ENCODE assay signal across 8 mouse cellular contexts in genomic region chr14:31206472-31206981, GRCm38 (mm10). TPM values are rescaled to one million over a fixed set of nuclear protein-coding genes. Genes with fewer than 3 reads are reported as not detected.
A peak's percentile ranks its signal among the peaks of the same experiment; 100 is the strongest.
DNase-seq lines count a peak whose midpoint lies in the region; ATAC-seq and TF ChIP-seq lines count a peak whose summit lies in the region.

No protein-coding gene starts in this region.

- H3K4me3 ChIP-seq in CH12.LX (replicated peaks in 1 of 3; ENCODE audit: low read depth in 2 of 3, low read length in 2 of 3, poor library complexity in 1 of 3), result peak overlapping the region; percentile 79 to 97 (median 88)
- peak overlapping the region; percentile 85 for H3K4me3 ChIP-seq in forebrain, embryonic 11.5 days (ENCODE audit: low read depth, low read length)
- peak overlapping the region; percentile 85 for H3K4me3 ChIP-seq in heart, embryonic 16.5 days (ENCODE audit: low read length)
- peak overlapping the region; percentile 81 for H3K4me3 ChIP-seq in liver, embryonic 13.5 days (replicated peaks)
- H3K4me3 ChIP-seq in stomach, embryonic 14.5 days (ENCODE audit: low read depth, low read length), result peak overlapping the region; percentile 82

- H3K9ac ChIP-seq in CH12.LX (ENCODE audit: insufficient read depth, low read depth), result peak overlapping the region; percentile 93
- H3K9ac ChIP-seq in forebrain, embryonic 11.5 days (ENCODE audit: low read length), result peak overlapping the region; percentile 95
- peak overlapping the region; percentile 98 for H3K9ac ChIP-seq in heart, embryonic 16.5 days (ENCODE audit: low read length)
- H3K9ac ChIP-seq in liver, embryonic 13.5 days, result peak overlapping the region; percentile 91
- H3K9ac ChIP-seq in stomach, embryonic 14.5 days (replicated peaks; ENCODE audit: low read depth, low read length), result peak overlapping the region; percentile 91

- no peak for TF ChIP-seq EP300 in CH12.LX (IDR thresholded peaks at IDR 0.05; ENCODE audit: low read length)

- peak; percentile 96 for DNase-seq in CH12.LX (ENCODE audit: extremely low read depth)
- DNase-seq in c-Kit-positive CD71-negative TER-119-negative erythroid progenitor cells, embryonic 14.5 days (ENCODE audit: low read depth), result peak; percentile 91
- DNase-seq in forebrain, embryonic 11.5 days (ENCODE audit: low spot score), result peak; percentile 99
- peak; percentile 98 to 99 for DNase-seq in kidney, postnatal 25 days
- peak; percentile 92 for DNase-seq in liver, embryonic 13.5 days
- peak; percentile 91 to 95 for DNase-seq in natural killer cell, adult 2 months (ENCODE audit: low spot score in 2 of 2)

- peaks cover 21 to 33% of the 10 kb centered on the region in 2 experiments for H3K36me3 ChIP-seq in CH12.LX (replicated peaks in 1 of 2; ENCODE audit: control insufficient read depth in 1 of 2, insufficient read depth in 1 of 2, low read length in 1 of 2)
- H3K36me3 ChIP-seq in forebrain, embryonic 11.5 days (ENCODE audit: control insufficient read depth, insufficient read depth, low read length), result peaks cover 17% of the 10 kb centered on the region
- peaks cover 23% of the 10 kb centered on the region for H3K36me3 ChIP-seq in heart, embryonic 16.5 days (ENCODE audit: control insufficient read depth, insufficient read depth)
- peaks cover 32% of the 10 kb centered on the region for H3K36me3 ChIP-seq in liver, embryonic 13.5 days
- H3K36me3 ChIP-seq in stomach, embryonic 14.5 days (ENCODE audit: control insufficient read depth, insufficient read depth, low read length), result peaks cover 33% of the 10 kb centered on the region

- peak; percentile 84 for TF ChIP-seq POLR2A in CH12.LX (IDR thresholded peaks at IDR 0.05; ENCODE audit: low read depth, low read length)

- H3K27me3 ChIP-seq in CH12.LX (replicated peaks), result peaks cover 12% of the 10 kb centered on the region
- no peaks in the 10 kb centered on the region for H3K27me3 ChIP-seq in forebrain, embryonic 11.5 days (ENCODE audit: control insufficient read depth, insufficient read depth, low read length)
- no peaks in the 10 kb centered on the region for H3K27me3 ChIP-seq in heart, embryonic 16.5 days (ENCODE audit: control insufficient read depth, insufficient read depth, low read length)
- no peaks in the 10 kb centered on the region for H3K27me3 ChIP-seq in liver, embryonic 13.5 days
- H3K27me3 ChIP-seq in stomach, embryonic 14.5 days (ENCODE audit: control insufficient read depth, insufficient read depth, low read length), result no peaks in the 10 kb centered on the region

- no peak for TF ChIP-seq RAD21 in CH12.LX (IDR thresholded peaks at IDR 0.05; ENCODE audit: low read depth, low read length)

- in situ Hi-C loops in CH12.LX (cut with MboI; ENCODE audit: low pct_ligation_motif_present, low pct_unique_long_range_greater_than_20kb, low sequenced_read_pairs), result no loop called here

- peaks cover 5 to 24% of the 10 kb centered on the region in 2 experiments; a peak in 3 of 4 replicates for H3K4me1 ChIP-seq in CH12.LX (ENCODE audit: control insufficient read depth in 1 of 2, insufficient read depth in 2 of 2)
- peaks cover 6% of the 10 kb centered on the region; the same call in 1 of the 2 replicates for H3K4me1 ChIP-seq in forebrain, embryonic 11.5 days (replicated peaks; ENCODE audit: control insufficient read depth, insufficient read depth, low read length)
- peaks cover 26% of the 10 kb centered on the region for H3K4me1 ChIP-seq in heart, embryonic 16.5 days (ENCODE audit: control insufficient read depth, insufficient read depth, low read length)
- peaks cover 58% of the 10 kb centered on the region for H3K4me1 ChIP-seq in liver, embryonic 13.5 days (replicated peaks)
- H3K4me1 ChIP-seq in stomach, embryonic 14.5 days (ENCODE audit: control insufficient read depth, insufficient read depth, low read length), result peaks cover 10% of the 10 kb centered on the region; the same call in 1 of the 2 replicates

- no peaks in the 10 kb centered on the region for H3K9me3 ChIP-seq in CH12.LX (replicated peaks; ENCODE audit: low read length)
- H3K9me3 ChIP-seq in forebrain, embryonic 11.5 days (ENCODE audit: control insufficient read depth, low read length), result no peaks in the 10 kb centered on the region
- no peaks in the 10 kb centered on the region for H3K9me3 ChIP-seq in heart, embryonic 16.5 days (replicated peaks; ENCODE audit: control insufficient read depth, low read length)
- no peaks in the 10 kb centered on the region for H3K9me3 ChIP-seq in liver, embryonic 13.5 days (replicated peaks)
- no peaks in the 10 kb centered on the region for H3K9me3 ChIP-seq in stomach, embryonic 14.5 days (ENCODE audit: control insufficient read depth, low read depth, low read length)

- H3K27ac ChIP-seq in CH12.LX (ENCODE audit: insufficient read depth, low read depth), result peak overlapping the region; percentile 21; the same call in 1 of the 2 replicates
- H3K27ac ChIP-seq in forebrain, embryonic 11.5 days (ENCODE audit: low read depth, low read length), result peak overlapping the region; percentile 48
- peak overlapping the region; percentile 95 for H3K27ac ChIP-seq in heart, embryonic 16.5 days (ENCODE audit: low read length)
- peak overlapping the region; percentile 88 for H3K27ac ChIP-seq in liver, embryonic 13.5 days
- peak overlapping the region; percentile 92 for H3K27ac ChIP-seq in stomach, embryonic 14.5 days (ENCODE audit: low read length)

- H3K79me2 ChIP-seq in CH12.LX (replicated peaks; ENCODE audit: control insufficient read depth, extremely low read depth, insufficient read depth, poor library complexity, severe bottlenecking), result peaks cover 29% of the 10 kb centered on the region

- ATAC-seq in forebrain, embryonic 11.5 days (replicated peaks; ENCODE audit: low FRiP score), result peak; percentile 81
- ATAC-seq in heart, embryonic 16.5 days (replicated peaks; ENCODE audit: extremely low read depth, insufficient read depth, low FRiP score), result peak; percentile 42
- ATAC-seq in liver, embryonic 13.5 days (ENCODE audit: low read depth), result peak; percentile 77
- peak; percentile 70 for ATAC-seq in stomach, embryonic 14.5 days (ENCODE audit: insufficient number of reproducible peaks, insufficient read depth, low FRiP score, low read depth)

- peak overlapping the region; percentile 95 for H3K4me2 ChIP-seq in CH12.LX (ENCODE audit: insufficient read depth, low read depth, poor library complexity, severe bottlenecking)
- H3K4me2 ChIP-seq in forebrain, embryonic 11.5 days (ENCODE audit: low read depth, low read length, severe bottlenecking), result peak overlapping the region; percentile 92
- peak overlapping the region; percentile 92 for H3K4me2 ChIP-seq in heart, embryonic 16.5 days (ENCODE audit: low read depth, low read length)
- H3K4me2 ChIP-seq in liver, embryonic 13.5 days, result peak overlapping the region; percentile 80
- H3K4me2 ChIP-seq in stomach, embryonic 14.5 days (replicated peaks; ENCODE audit: low read depth, low read length), result peak overlapping the region; percentile 66

- TF ChIP-seq CTCF in CH12.LX (conservative IDR thresholded peaks at IDR 0.05 in 1 of 2, IDR thresholded peaks at IDR 0.05 in 1 of 2; ENCODE audit: low read depth in 2 of 2, low read length in 2 of 2), result no peak

- under 1% methylated on average over 48 of the region's 48 CpGs for WGBS in forebrain, embryonic 11.5 days
- under 1% methylated on average over 48 of the region's 48 CpGs for WGBS in heart, embryonic 16.5 days
- WGBS in liver, embryonic 13.5 days (ENCODE audit: insufficient replicate concordance), result 0% methylated on average over 41 of the region's 48 CpGs
- WGBS in stomach, embryonic 14.5 days, result under 1% methylated on average over 45 of the region's 48 CpGs

- dilution Hi-C loops in CH12.LX (cut with MboI; ENCODE audit: extremely low pct_ligation_motif_present, extremely low pct_unique_long_range_greater_than_20kb, low sequenced_read_pairs), result no loop called here

RNA-seq across cellular contexts. Expression of gene Tnnc1, which starts 1.6 kb away (rescaled TPM):
- total RNA-seq in CH12.LX (2012; rRNA removed) (0.25 and 0.29 TPM in 2 replicates), CH12.LX (2014; rRNA removed) (0.63 and 0.86 TPM in 2 replicates)
- 0.66 and 1.0 TPM in 2 replicates for polyA plus RNA-seq in CH12.LX (2012; ENCODE audit: insufficient read length, low read depth)
- polyA plus RNA-seq in forebrain, embryonic 11.5 days (2014; fragmentation: Nextera tagmentation; extraction: Ambion mirVana), result 0.59 and 0.83 TPM in 2 replicates
- polyA plus RNA-seq in heart, embryonic 16.5 days (2015; fragmentation: Nextera tagmentation; extraction: Ambion mirVana), result 4,861 and 5,105 TPM in 2 replicates
- 21.1 and 25.3 TPM in 2 replicates for polyA plus RNA-seq in liver, embryonic 13.5 days (2015; fragmentation: Nextera tagmentation; extraction: Ambion mirVana)
- 1.3 and 3.2 TPM in 2 replicates for polyA plus RNA-seq in stomach, embryonic 14.5 days (2014; fragmentation: Nextera tagmentation; extraction: Ambion mirVana)

RNA-seq across cellular contexts. Expression of gene Nisch, which starts 10.2 kb away (rescaled TPM):
- total RNA-seq in CH12.LX (2012; rRNA removed), result 76.1 and 85.2 TPM in 2 replicates
- 43.1 and 46.3 TPM in 2 replicates for total RNA-seq in CH12.LX (2014; rRNA removed)
- 149 and 180 TPM in 2 replicates for polyA plus RNA-seq in CH12.LX (2012; ENCODE audit: insufficient read length, low read depth)
- polyA plus RNA-seq in forebrain, embryonic 11.5 days (2014; fragmentation: Nextera tagmentation; extraction: Ambion mirVana), result 399 and 407 TPM in 2 replicates
- polyA plus RNA-seq in heart, embryonic 16.5 days (2015; fragmentation: Nextera tagmentation; extraction: Ambion mirVana), result 331 and 376 TPM in 2 replicates
- 77.9 and 84.9 TPM in 2 replicates for polyA plus RNA-seq in liver, embryonic 13.5 days (2015; fragmentation: Nextera tagmentation; extraction: Ambion mirVana)
- 347 and 368 TPM in 2 replicates for polyA plus RNA-seq in stomach, embryonic 14.5 days (2014; fragmentation: Nextera tagmentation; extraction: Ambion mirVana)

RNA-seq across cellular contexts. Expression of gene Sema3g, which starts 11.1 kb away (rescaled TPM):
- total RNA-seq in CH12.LX (2012; rRNA removed) (1.0 and 1.1 TPM in 2 replicates), CH12.LX (2014; rRNA removed) (0.36 and 0.47 TPM in 2 replicates)
- polyA plus RNA-seq in CH12.LX (2012; ENCODE audit: insufficient read length, low read depth), result 0.93 and 0.94 TPM in 2 replicates
- 0.13 and 0.16 TPM in 2 replicates for polyA plus RNA-seq in forebrain, embryonic 11.5 days (2014; fragmentation: Nextera tagmentation; extraction: Ambion mirVana)
- 0.97 TPM in 2 replicates for polyA plus RNA-seq in heart, embryonic 16.5 days (2015; fragmentation: Nextera tagmentation; extraction: Ambion mirVana)
- 0.02 and 0.05 TPM in 2 replicates for polyA plus RNA-seq in liver, embryonic 13.5 days (2015; fragmentation: Nextera tagmentation; extraction: Ambion mirVana)
- 0.34 and 0.43 TPM in 2 replicates for polyA plus RNA-seq in stomach, embryonic 14.5 days (2014; fragmentation: Nextera tagmentation; extraction: Ambion mirVana)

RNA-seq across cellular contexts. Expression of gene Stab1, which starts 38.1 kb away (rescaled TPM):
- 3.9 and 4.4 TPM in 2 replicates for total RNA-seq in CH12.LX (2012; rRNA removed)
- 4.6 and 5.8 TPM in 2 replicates for total RNA-seq in CH12.LX (2014; rRNA removed)
- 11.2 TPM in 2 replicates for polyA plus RNA-seq in CH12.LX (2012; ENCODE audit: insufficient read length, low read depth)
- 21.8 and 27.1 TPM in 2 replicates for polyA plus RNA-seq in forebrain, embryonic 11.5 days (2014; fragmentation: Nextera tagmentation; extraction: Ambion mirVana)
- polyA plus RNA-seq in heart, embryonic 16.5 days (2015; fragmentation: Nextera tagmentation; extraction: Ambion mirVana), result 36.6 and 43.8 TPM in 2 replicates
- 18.5 and 19.2 TPM in 2 replicates for polyA plus RNA-seq in liver, embryonic 13.5 days (2015; fragmentation: Nextera tagmentation; extraction: Ambion mirVana)
- polyA plus RNA-seq in stomach, embryonic 14.5 days (2014; fragmentation: Nextera tagmentation; extraction: Ambion mirVana), result 48.3 and 54.4 TPM in 2 replicates

RNA-seq across cellular contexts. Expression of gene Phf7, which starts 44.6 kb away (rescaled TPM):
- total RNA-seq in CH12.LX (2012; rRNA removed) (11.1 and 13.9 TPM in 2 replicates), CH12.LX (2014; rRNA removed) (13.5 and 14.3 TPM in 2 replicates)
- 10.0 and 12.5 TPM in 2 replicates for polyA plus RNA-seq in CH12.LX (2012; ENCODE audit: insufficient read length, low read depth)
- polyA plus RNA-seq in forebrain, embryonic 11.5 days (2014; fragmentation: Nextera tagmentation; extraction: Ambion mirVana), result 14.3 and 14.4 TPM in 2 replicates
- polyA plus RNA-seq in heart, embryonic 16.5 days (2015; fragmentation: Nextera tagmentation; extraction: Ambion mirVana), result 9.5 TPM in 2 replicates
- polyA plus RNA-seq in liver, embryonic 13.5 days (2015; fragmentation: Nextera tagmentation; extraction: Ambion mirVana), result 8.4 and 8.6 TPM in 2 replicates
- polyA plus RNA-seq in stomach, embryonic 14.5 days (2014; fragmentation: Nextera tagmentation; extraction: Ambion mirVana), result 11.3 and 13.5 TPM in 2 replicates

Comparison
In these comparisons a context has a peak if more than half of its experiments do, and no peak if none do; other contexts are left out.
1. Peak in every context shown above with its lines: DNase-seq, ATAC-seq, H3K4me3 ChIP-seq and H3K27ac ChIP-seq.
2. H3K27ac ChIP-seq: peak in every context shown above with its lines; median percentile 95 in heart, embryonic 16.5 days; 92 in stomach, embryonic 14.5 days; 88 in liver, embryonic 13.5 days; 48 in forebrain, embryonic 11.5 days; 21 in CH12.LX.
3. RNA of gene Tnnc1, which starts 1.6 kb away (polyA plus RNA-seq): 4,861 to 5,105 TPM in heart, embryonic 16.5 days; 21.1 to 25.3 TPM in liver, embryonic 13.5 days, 1.3 to 3.2 TPM in stomach, embryonic 14.5 days, 0.66 to 1.0 TPM in CH12.LX and 0.59 to 0.83 TPM in forebrain, embryonic 11.5 days; every median in the first group is over 100 times any median in the second.